Mouse (Mus musculus) kidney, embryonic 16.5 days (tissue): ENCODE measurements around the gene Rpl41. TPM values are rescaled to one million over a fixed set of nuclear protein-coding genes. Genes with fewer than 3 reads are reported as not detected.

Source experiments
- ATAC-seq: fragments of 200-750 bp; cut with Nextera tagmentation; 2 replicates; pipeline ENCODE4 v1.8.0; 2017; ENCODE audit warnings: moderate TSS enrichment; ENCODE audit not compliant: low FRiP score, low TSS enrichment
- H3K27ac ChIP-seq: fragments of 300-500 bp; sonication (generic); 2 replicates; pipeline ENCODE4 v1.5.1; 2014; ENCODE audit warnings: low read length
- H3K27me3 ChIP-seq: fragments of 300-500 bp; sonication (generic); 2 replicates; pipeline ENCODE4 v1.6.1; 2014; ENCODE audit warnings: low read length, control low read depth, mixed read lengths; ENCODE audit not compliant: insufficient read depth
- H3K36me3 ChIP-seq: fragments of 300-500 bp; sonication (generic); 2 replicates; pipeline ENCODE4 v1.6.1; 2014; ENCODE audit warnings: low read length, control low read depth, mixed read lengths; ENCODE audit not compliant: insufficient read depth
- H3K4me1 ChIP-seq: fragments of 300-500 bp; sonication (generic); 2 replicates; pipeline ENCODE4 v1.6.1; 2014; ENCODE audit warnings: low read length, control low read depth, mixed read lengths; ENCODE audit not compliant: insufficient read depth
- H3K4me2 ChIP-seq: fragments of 300-500 bp; sonication (generic); replicated peaks from 2 replicates; pipeline ENCODE4 v1.6.1; 2014; ENCODE audit warnings: low read depth, low read length
- H3K4me3 ChIP-seq: fragments of 300-500 bp; sonication (generic); 2 replicates; pipeline ENCODE4 v1.5.1; 2014; ENCODE audit warnings: mild to moderate bottlenecking, low read length
- H3K9ac ChIP-seq: fragments of 300-500 bp; sonication (generic); replicated peaks from 2 replicates; pipeline ENCODE4 v1.6.1; 2014; ENCODE audit warnings: low read length
- H3K9me3 ChIP-seq: fragments of 300-500 bp; sonication (generic); 2 replicates; pipeline ENCODE4 v1.6.1; 2016; ENCODE audit warnings: low read length, control low read depth
- WGBS: fragments of 180-500 bp; shearing (Covaris S2); extraction: QIAGEN DNeasy Blood & Tissue Kit; methylation state at CpG from one replicate; pipeline ENCODE4 v1.1.7; 2014; 5-methylcytosine and 5-hydroxymethylcytosine counted together
- polyA plus RNA-seq: library from polyadenylated mRNA; unstranded; fragments of >200 nt; fragmentation: Nextera tagmentation; extraction: Ambion mirVana; gene quantifications from 2 replicates; pipeline ENCODE4 v1.2.1, GENCODE M21; 2015

Gene Rpl41
- polyA plus RNA-seq: 3,659 and 3,733 TPM in 2 replicates

GRCm38 (mm10) chr10:128548947-128549681 lies at the start of gene Rpl41:
Gene Rpl41 (minus strand): TSS chr10:128549305.
- Histone ChIP-seq H3K4me2 (peak within 1 kb of the TSS; percentile 63), H3K36me3 (peaks cover 17% of the 10 kb centered on the region), H3K4me1 (peaks cover 6% of the 10 kb centered on the region), H3K27ac (peak within 1 kb of the TSS; percentile 98), H3K4me3 (peak within 1 kb of the TSS; percentile 91), H3K27me3 (no peaks in the 10 kb centered on the region), H3K9me3 (no peaks in the 10 kb centered on the region), H3K9ac (peak within 1 kb of the TSS; percentile 97)
- under 1% methylated on average over 31 of the region's 31 CpGs for WGBS
- peak; percentile 90 for ATAC-seq

- Histone ChIP-seq H3K4me3 (no peak overlapping the region), H3K4me2 (no peak overlapping the region), H3K36me3 (no peaks in the 10 kb centered on the region), H3K9ac (0 out of 2 replicates have a peak overlapping the region, but pooled peaks have one; percentile 4), H3K27me3 (no peaks in the 10 kb centered on the region), H3K4me1 (no peaks in the 10 kb centered on the region), H3K9me3 (no peaks in the 10 kb centered on the region), H3K27ac (no peak overlapping the region)
- WGBS: 13% methylated on average over 2 of the region's 2 CpGs
- no peak for ATAC-seq
Measured at GRCm38 (mm10) chr10:128598476-128598875, 49.4 kb upstream of the Rpl41 start.

GRCm38 (mm10) chr10:128592797-128593196 lies 43.7 kb upstream of the Rpl41 start:
- Histone ChIP-seq H3K27ac (no peak overlapping the region), H3K4me2 (no peak overlapping the region), H3K4me3 (no peak overlapping the region), H3K9ac (no peak overlapping the region), H3K36me3 (no peaks in the 10 kb centered on the region), H3K27me3 (peaks cover 16% of the 10 kb centered on the region), H3K9me3 (no peaks in the 10 kb centered on the region), H3K4me1 (peaks cover 7% of the 10 kb centered on the region; the same call in 1 of the 2 replicates)
- ATAC-seq: no peak
- WGBS: 87% methylated on average over 5 of the region's 5 CpGs

- Histone ChIP-seq H3K4me3 (no peak overlapping the region), H3K36me3 (no peaks in the 10 kb centered on the region), H3K27me3 (peaks cover 19% of the 10 kb centered on the region), H3K4me2 (no peak overlapping the region), H3K27ac (no peak overlapping the region), H3K9me3 (no peaks in the 10 kb centered on the region), H3K4me1 (peaks cover 7% of the 10 kb centered on the region; the same call in 1 of the 2 replicates), H3K9ac (no peak overlapping the region)
- 90% methylated on average over 6 of the region's 6 CpGs for WGBS
- ATAC-seq: no peak
Measured at GRCm38 (mm10) chr10:128591436-128591835, 42.3 kb upstream of the Rpl41 start.

GRCm38 (mm10) chr10:128590193-128590690 lies 41.1 kb upstream of the Rpl41 start:
- H3K27me3 ChIP-seq: peaks cover 19% of the 10 kb centered on the region
- WGBS: under 1% methylated on average over 37 of the region's 43 CpGs

GRCm38 (mm10) chr10:128589464-128590192 lies 40.5 kb upstream of the Rpl41 start, which contains the start of gene Erbb3:
Gene Erbb3 (minus strand): TSS chr10:128589652.
- H3K36me3 ChIP-seq: no peaks in the 10 kb centered on the region
- ATAC-seq: peak; percentile 69
- WGBS: 0% methylated on average over 38 of the region's 43 CpGs
- H3K4me3 ChIP-seq: peak within 1 kb of the TSS; percentile 69
- H3K27ac ChIP-seq: peak within 1 kb of the TSS; percentile 94
- peaks cover 19% of the 10 kb centered on the region for H3K27me3 ChIP-seq
- H3K9me3 ChIP-seq: no peaks in the 10 kb centered on the region
- peak within 1 kb of the TSS; percentile 71 for H3K9ac ChIP-seq
- peak within 1 kb of the TSS; percentile 94 for H3K4me2 ChIP-seq
- peaks cover 8% of the 10 kb centered on the region; the same call in 1 of the 2 replicates for H3K4me1 ChIP-seq

More at GRCm38 (mm10) chr10:128590193-128590690, 41.1 kb upstream of the Rpl41 start:
- Histone ChIP-seq H3K27ac (peak overlapping the region; percentile 94), H3K4me3 (peak overlapping the region; percentile 69), H3K4me2 (peak overlapping the region; percentile 94), H3K9me3 (no peaks in the 10 kb centered on the region), H3K9ac (peak overlapping the region; percentile 71), H3K36me3 (no peaks in the 10 kb centered on the region), H3K4me1 (peaks cover 7% of the 10 kb centered on the region; the same call in 1 of the 2 replicates)
- ATAC-seq: peak; percentile 40; the same call in 1 of the 2 replicates

GRCm38 (mm10) chr10:128588775-128589463 lies 39.8 kb upstream of the Rpl41 start:
- H3K36me3 ChIP-seq: no peaks in the 10 kb centered on the region
- WGBS: 2% methylated on average over 23 of the region's 23 CpGs
- peak overlapping the region; percentile 94 for H3K4me2 ChIP-seq
- peak; percentile 25; the same call in 1 of the 2 replicates for ATAC-seq
- H3K9ac ChIP-seq: peak overlapping the region; percentile 71
- H3K4me3 ChIP-seq: peak overlapping the region; percentile 69
- H3K4me1 ChIP-seq: peaks cover 15% of the 10 kb centered on the region
- peaks cover 19% of the 10 kb centered on the region for H3K27me3 ChIP-seq
- no peaks in the 10 kb centered on the region for H3K9me3 ChIP-seq
- H3K27ac ChIP-seq: peak overlapping the region; percentile 94

GRCm38 (mm10) chr10:128588136-128588535 lies 39.0 kb upstream of the Rpl41 start:
- 0 out of 2 replicates have a peak overlapping the region, but pooled peaks have one; percentile 2 for H3K9ac ChIP-seq
- no peaks in the 10 kb centered on the region for H3K36me3 ChIP-seq
- H3K4me1 ChIP-seq: peaks cover 23% of the 10 kb centered on the region
- peaks cover 19% of the 10 kb centered on the region for H3K27me3 ChIP-seq
- H3K9me3 ChIP-seq: no peaks in the 10 kb centered on the region
- ATAC-seq: no peak
- H3K4me2 ChIP-seq: peak overlapping the region; percentile 94
- 22% methylated on average over 1 of the region's 1 CpGs for whole genome bisulfite sequencing
- peak overlapping the region; percentile 2 for H3K27ac ChIP-seq
- H3K4me3 ChIP-seq: peak overlapping the region; percentile 69

- Histone ChIP-seq H3K4me2 (peak overlapping the region; percentile 94), H3K4me3 (no peak overlapping the region), H3K4me1 (peaks cover 23% of the 10 kb centered on the region), H3K27me3 (peaks cover 19% of the 10 kb centered on the region), H3K27ac (peak overlapping the region; percentile 2), H3K9me3 (no peaks in the 10 kb centered on the region), H3K36me3 (no peaks in the 10 kb centered on the region), H3K9ac (no peak overlapping the region)
- ATAC-seq: 0 out of 2 replicates have a peak, but pooled peaks have one; percentile 7
- 53% methylated on average over 8 of the region's 8 CpGs for WGBS
Measured at GRCm38 (mm10) chr10:128587697-128588096, 38.6 kb upstream of the Rpl41 start.
